Mouse (Mus musculus): ENCODE measurements at regions not wholly inside any gene's neighbourhood (a gene's known extent, or its start where the extent isn't known, plus 50 kb on each side); places are given as distances from the start of the nearest gene placed in this dataset.

DNA sequence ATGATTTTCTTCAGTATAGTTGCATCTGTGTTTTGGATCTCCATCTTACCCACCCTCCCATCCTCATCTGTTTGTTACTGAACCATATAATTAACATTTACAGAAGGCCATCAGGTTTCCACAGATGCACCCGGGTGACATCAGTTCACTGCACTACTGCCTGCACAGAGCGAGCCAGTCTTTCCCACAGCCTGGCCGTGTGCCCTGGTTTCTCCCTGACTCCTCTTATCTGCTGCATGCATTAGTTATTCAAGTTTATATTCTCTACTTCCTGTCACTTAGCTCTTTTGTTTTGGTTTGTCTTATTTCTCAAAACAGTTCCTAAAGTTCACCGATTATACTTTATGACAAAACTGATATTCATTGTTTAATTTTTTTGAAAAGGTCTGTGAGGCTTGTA, 113.1 kb upstream of the Adarb2 start:
- TF ChIP-seq USF1 (IDR thresholded peaks at IDR 0.05; ENCODE audit: low read depth, low read length) (no peak), MYC (IDR thresholded peaks at IDR 0.05; ENCODE audit: low read depth, low read length) (no peak), CTCF (IDR thresholded peaks at IDR 0.05 in 2 of 3, conservative IDR thresholded peaks at IDR 0.05 in 1 of 3; ENCODE audit: control insufficient read depth in 1 of 3, insufficient read depth in 1 of 3, low read depth in 2 of 3, low read length in 3 of 3, poor library complexity in 1 of 3, severe bottlenecking in 1 of 3) (no peak), POLR2A (IDR thresholded peaks at IDR 0.05; ENCODE audit: control insufficient read depth in 1 of 2, insufficient read depth in 1 of 2, low read depth in 1 of 2, low read length in 2 of 2, poor library complexity in 1 of 2) (no peak)

All from MEL (cell line).